Mouse (Mus musculus): ENCODE measurements around the gene Lrrc9. TPM values are rescaled to one million over a fixed set of nuclear protein-coding genes. Genes with fewer than 3 reads are reported as not detected.

Lrrc9 gene
- polyA plus RNA-seq (2015; fragmentation: Nextera tagmentation; extraction: Ambion mirVana): 0.05 and 0.14 TPM in 2 replicates

DNA sequence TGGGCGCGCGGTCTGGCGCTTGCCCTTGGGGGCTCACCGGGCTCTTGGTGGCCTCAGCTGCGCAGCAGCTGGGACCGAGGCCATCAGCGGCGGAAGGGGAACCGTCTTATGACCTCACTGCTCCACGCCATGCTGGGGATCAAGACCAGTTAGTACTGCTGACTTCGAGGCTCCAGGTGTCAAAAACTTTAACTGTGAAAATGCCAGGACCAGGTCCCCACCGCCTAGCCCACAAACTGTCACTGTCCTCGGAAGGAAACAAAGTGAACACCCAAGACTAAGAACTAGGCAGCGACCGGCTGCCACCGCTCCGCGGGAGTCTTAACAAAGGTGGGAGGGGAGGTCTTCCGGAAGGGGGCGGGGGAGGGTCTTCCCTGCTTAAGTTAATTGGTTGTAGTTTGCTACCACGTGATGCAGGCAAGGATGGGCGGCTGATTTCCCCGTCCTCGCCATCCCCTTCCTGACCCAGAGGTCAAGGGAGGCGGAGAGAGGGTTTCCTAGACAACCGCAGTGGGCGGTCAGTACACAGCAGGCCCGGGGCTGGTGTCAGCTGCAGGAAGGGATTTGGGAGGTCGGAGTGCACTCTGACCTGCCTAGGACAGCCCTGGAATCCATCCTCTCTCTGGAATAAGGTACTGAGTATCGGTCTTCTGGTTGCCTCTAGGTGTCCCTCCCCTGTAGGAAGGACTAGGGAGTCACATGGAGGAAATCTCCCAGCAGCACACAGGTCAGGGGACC is at the start of gene Lrrc9:
TSS of gene Lrrc9 (plus strand) at position 28 of the 738 bp plus-strand sequence.
- H3K4me3 ChIP-seq (ENCODE audit: low read depth, low read length): peak within 1 kb of the TSS; percentile 38
- no peaks in the 10 kb centered on the region for H3K27me3 ChIP-seq (replicated peaks; ENCODE audit: control insufficient read depth, insufficient read depth, low read length)
- no peaks in the 10 kb centered on the region for H3K9me3 ChIP-seq (ENCODE audit: control insufficient read depth)
- H3K36me3 ChIP-seq (ENCODE audit: control insufficient read depth, insufficient read depth): no peaks in the 10 kb centered on the region
- no peak within 1 kb of the TSS for H3K9ac ChIP-seq (ENCODE audit: low read depth, low read length)
- 3% methylated on average over 31 of the region's 31 CpGs for WGBS
- peak within 1 kb of the TSS; percentile 67 for H3K4me2 ChIP-seq (replicated peaks; ENCODE audit: low read depth)
- H3K27ac ChIP-seq (ENCODE audit: low read depth, low read length): no peak within 1 kb of the TSS
- ATAC-seq: no peak
- H3K4me1 ChIP-seq (replicated peaks; ENCODE audit: control insufficient read depth, insufficient read depth, low read length): peaks cover 4% of the 10 kb centered on the region; the same call in 1 of the 2 replicates
- no peak for TF ChIP-seq CTCF (IDR thresholded peaks at IDR 0.05; ENCODE audit: low read depth)

GRCm38 (mm10) chr12:72393046-72393805 is 48.4 kb upstream of the Lrrc9 start:
- 43% methylated on average over 13 of the region's 13 CpGs for WGBS
- no peak for ATAC-seq
- no peak for TF ChIP-seq CTCF (IDR thresholded peaks at IDR 0.05; ENCODE audit: low read depth)

DNA sequence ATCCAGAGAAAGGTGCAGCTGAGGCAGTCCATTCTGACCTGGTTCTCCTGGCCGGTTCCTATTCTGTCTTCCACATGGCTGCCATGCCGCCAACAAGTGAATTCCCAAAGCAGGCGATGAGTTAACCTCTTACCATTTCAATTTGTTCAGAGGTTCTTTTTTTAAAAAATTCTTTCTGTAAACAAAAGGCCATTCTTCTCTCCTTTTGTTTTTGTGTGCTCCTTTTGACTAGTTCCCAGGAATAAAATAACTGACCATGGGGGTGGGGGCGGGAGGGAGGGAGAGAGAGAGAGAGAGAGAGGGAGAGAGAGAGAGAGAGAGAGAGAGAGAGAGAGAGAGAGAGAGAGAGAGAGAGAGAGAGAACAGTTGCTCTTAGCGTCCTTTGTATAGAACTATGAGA is 36.6 kb upstream of the Lrrc9 start:
- Histone ChIP-seq H3K9ac (ENCODE audit: low read depth, low read length) (no peak overlapping the region), H3K9me3 (ENCODE audit: control insufficient read depth) (no peaks in the 10 kb centered on the region), H3K36me3 (ENCODE audit: control insufficient read depth, insufficient read depth) (no peaks in the 10 kb centered on the region), H3K4me1 (replicated peaks; ENCODE audit: control insufficient read depth, insufficient read depth, low read length) (no peaks in the 10 kb centered on the region), H3K4me2 (replicated peaks; ENCODE audit: low read depth) (no peak overlapping the region), H3K27me3 (replicated peaks; ENCODE audit: control insufficient read depth, insufficient read depth, low read length) (peaks cover 26% of the 10 kb centered on the region), H3K27ac (ENCODE audit: low read depth, low read length) (no peak overlapping the region), H3K4me3 (ENCODE audit: low read depth, low read length) (no peak overlapping the region)
- ATAC-seq: no peak
- no peak for TF ChIP-seq CTCF (IDR thresholded peaks at IDR 0.05; ENCODE audit: low read depth)
- WGBS: 66% methylated on average over 5 of the region's 5 CpGs

More at GRCm38 (mm10) chr12:72393046-72393805, 48.4 kb upstream of the Lrrc9 start:
- Histone ChIP-seq H3K4me2 (replicated peaks; ENCODE audit: low read depth) (no peak overlapping the region), H3K27me3 (replicated peaks; ENCODE audit: control insufficient read depth, insufficient read depth, low read length) (no peaks in the 10 kb centered on the region), H3K4me3 (ENCODE audit: low read depth, low read length) (no peak overlapping the region), H3K9me3 (ENCODE audit: control insufficient read depth) (no peaks in the 10 kb centered on the region), H3K27ac (ENCODE audit: low read depth, low read length) (no peak overlapping the region), H3K4me1 (replicated peaks; ENCODE audit: control insufficient read depth, insufficient read depth, low read length) (no peaks in the 10 kb centered on the region), H3K36me3 (ENCODE audit: control insufficient read depth, insufficient read depth) (no peaks in the 10 kb centered on the region), H3K9ac (ENCODE audit: low read depth, low read length) (no peak overlapping the region)

GRCm38 (mm10) chr12:72407146-72407545 is 34.5 kb upstream of the Lrrc9 start:
- no peaks in the 10 kb centered on the region for H3K36me3 ChIP-seq (ENCODE audit: control insufficient read depth, insufficient read depth)
- no peak overlapping the region for H3K4me3 ChIP-seq (ENCODE audit: low read depth, low read length)
- peak overlapping the region; percentile 77 for H3K4me2 ChIP-seq (replicated peaks; ENCODE audit: low read depth)
- ATAC-seq: no peak
- WGBS: 13% methylated on average over 11 of the region's 11 CpGs
- TF ChIP-seq CTCF (IDR thresholded peaks at IDR 0.05; ENCODE audit: low read depth): no peak
- no peaks in the 10 kb centered on the region for H3K9me3 ChIP-seq (ENCODE audit: control insufficient read depth)
- H3K4me1 ChIP-seq (replicated peaks; ENCODE audit: control insufficient read depth, insufficient read depth, low read length): no peaks in the 10 kb centered on the region
- no peak overlapping the region for H3K27ac ChIP-seq (ENCODE audit: low read depth, low read length)
- H3K9ac ChIP-seq (ENCODE audit: low read depth, low read length): no peak overlapping the region
- H3K27me3 ChIP-seq (replicated peaks; ENCODE audit: control insufficient read depth, insufficient read depth, low read length): peaks cover 26% of the 10 kb centered on the region

DNA sequence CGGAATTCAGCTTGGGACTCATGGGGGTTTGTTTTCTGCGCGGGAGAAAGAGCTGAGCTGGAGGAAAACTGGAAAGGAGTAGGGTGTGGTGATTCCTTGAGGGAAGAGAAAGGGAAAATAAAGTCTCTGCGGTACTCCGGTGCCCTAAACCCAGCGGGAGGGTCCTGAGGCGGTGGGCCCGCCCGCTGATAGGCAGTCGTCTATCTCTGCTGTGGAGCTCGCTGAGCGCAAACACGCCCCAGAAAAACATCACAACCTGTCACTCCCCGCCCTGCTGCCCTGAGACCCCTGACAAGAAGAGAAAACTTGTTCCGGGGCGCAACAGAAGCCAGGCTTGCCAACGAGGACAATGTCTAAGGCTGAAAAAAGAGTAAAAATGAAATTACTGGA is 34.0 kb upstream of the Lrrc9 start:
- Histone ChIP-seq H3K9ac (ENCODE audit: low read depth, low read length) (no peak overlapping the region), H3K36me3 (ENCODE audit: control insufficient read depth, insufficient read depth) (no peaks in the 10 kb centered on the region), H3K27ac (ENCODE audit: low read depth, low read length) (no peak overlapping the region), H3K9me3 (ENCODE audit: control insufficient read depth) (no peaks in the 10 kb centered on the region), H3K4me2 (replicated peaks; ENCODE audit: low read depth) (peak overlapping the region; percentile 77), H3K27me3 (replicated peaks; ENCODE audit: control insufficient read depth, insufficient read depth, low read length) (peaks cover 26% of the 10 kb centered on the region), H3K4me1 (replicated peaks; ENCODE audit: control insufficient read depth, insufficient read depth, low read length) (no peaks in the 10 kb centered on the region), H3K4me3 (ENCODE audit: low read depth, low read length) (peak overlapping the region; percentile 53)
- 1% methylated on average over 17 of the region's 17 CpGs for WGBS
- ATAC-seq: no peak
- TF ChIP-seq CTCF (IDR thresholded peaks at IDR 0.05; ENCODE audit: low read depth): no peak

- Histone ChIP-seq H3K27me3 (replicated peaks; ENCODE audit: control insufficient read depth, insufficient read depth, low read length) (peaks cover 26% of the 10 kb centered on the region), H3K4me3 (ENCODE audit: low read depth, low read length) (peak overlapping the region; percentile 53), H3K27ac (ENCODE audit: low read depth, low read length) (no peak overlapping the region), H3K4me1 (replicated peaks; ENCODE audit: control insufficient read depth, insufficient read depth, low read length) (no peaks in the 10 kb centered on the region), H3K9ac (ENCODE audit: low read depth, low read length) (no peak overlapping the region), H3K9me3 (ENCODE audit: control insufficient read depth) (no peaks in the 10 kb centered on the region), H3K36me3 (ENCODE audit: control insufficient read depth, insufficient read depth) (no peaks in the 10 kb centered on the region), H3K4me2 (replicated peaks; ENCODE audit: low read depth) (peak overlapping the region; percentile 77)
- TF ChIP-seq CTCF (IDR thresholded peaks at IDR 0.05; ENCODE audit: low read depth): no peak
- ATAC-seq: 0 out of 2 replicates have a peak, but pooled peaks have one; percentile 31
- under 1% methylated on average over 62 of the region's 63 CpGs for whole genome bisulfite sequencing
These were observed 33.4 kb upstream of the Lrrc9 start for GRCm38 (mm10) chr12:72408111-72408891.
